Mouse (Mus musculus): ENCODE results near the gene Cst11. TPM values are rescaled to one million over a fixed set of nuclear protein-coding genes. Genes with fewer than 3 reads are reported as not detected.
"Not testable (repeated sequence)": the region's sequence is repeated elsewhere in the genome, so short reads cannot be mapped to it uniquely, and the experiment has no call there.

The Cst11 gene
- total RNA-seq (2021) = not detected
- long read RNA-seq, experiment 1 = 0 reads
- long read RNA-seq, experiment 2 = 0 reads

DNA sequence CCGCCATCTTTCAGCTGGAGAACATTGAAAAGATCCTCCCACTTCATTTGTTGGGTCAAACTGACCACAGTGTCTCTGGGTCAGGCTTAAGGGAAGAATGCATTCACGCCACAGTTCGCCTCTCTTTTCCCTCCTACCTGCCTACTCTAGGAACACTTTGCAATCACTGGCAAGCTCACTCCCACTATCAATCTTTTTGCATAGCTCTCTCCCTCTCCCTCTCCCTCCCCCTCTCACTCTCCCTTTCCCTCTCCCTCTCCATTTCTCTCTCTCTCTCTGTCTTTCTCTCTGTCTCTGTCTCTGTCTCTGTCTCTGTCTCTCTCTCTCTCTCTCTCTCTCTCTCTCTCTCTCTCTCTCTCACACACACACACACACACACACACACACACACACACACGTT lies at the start of gene Cst11:
Gene Cst11, minus strand, starts transcription at position 101 of the 400 bp plus-strand sequence.
- not testable (repeated sequence) for DNase-seq (ENCODE audit: low spot score in 2 of 2)

- DNase-seq (ENCODE audit: low spot score in 2 of 2) = no peak
Measured at GRCm38 (mm10) chr2:148819909-148820308, 48.6 kb upstream of the Cst11 start, which contains the start of gene Cst13. Gene Cst13 (plus strand): TSS chr2:148820081.

DNA sequence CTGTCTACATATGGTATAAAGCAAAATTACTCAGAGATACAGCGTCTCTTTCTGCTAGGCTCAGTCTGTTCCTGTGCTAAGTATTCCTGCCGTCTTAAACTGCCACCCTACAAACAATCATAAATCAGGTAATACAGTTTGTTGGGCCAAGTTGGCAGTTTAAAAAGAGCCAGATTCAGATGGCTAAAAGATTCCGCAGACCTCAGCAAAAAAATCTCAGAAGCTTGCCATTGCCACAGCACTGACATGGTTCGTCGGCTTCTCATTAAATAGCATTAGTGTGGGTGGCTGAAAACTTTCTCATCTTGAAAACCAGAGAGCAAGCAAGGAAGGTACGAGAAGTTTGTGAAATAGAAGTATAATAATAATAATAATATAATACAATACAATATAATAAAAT lies 35.4 kb upstream of the Cst11 start:
- no peak for DNase-seq (ENCODE audit: low spot score in 2 of 2)

GRCm38 (mm10) chr2:148801491-148801921 lies 30.2 kb upstream of the Cst11 start:
- DNase-seq (ENCODE audit: low spot score in 2 of 2) = no peak

- DNase-seq (ENCODE audit: low spot score in 2 of 2) = no peak
Measured at GRCm38 (mm10) chr2:148798485-148798884, 27.2 kb upstream of the Cst11 start, which contains the start of gene Cst8. Gene Cst8 (plus strand): TSS chr2:148798785.

GRCm38 (mm10) chr2:148789142-148789541 lies 17.8 kb upstream of the Cst11 start, which contains the start of gene Cst12:
Gene Cst12 (plus strand): TSS chr2:148789361.
- no peak for DNase-seq (ENCODE audit: low spot score in 2 of 2)

- DNase-seq (ENCODE audit: low spot score in 2 of 2) = no peak
Measured at GRCm38 (mm10) chr2:148781709-148782108, 10.4 kb upstream of the Cst11 start, which contains the start of gene 8030411F24Rik. Gene 8030411F24Rik (plus strand): TSS chr2:148782009.

GRCm38 (mm10) chr2:148763648-148764388 lies 7.5 kb downstream of the Cst11 start:
- DNase-seq (ENCODE audit: low spot score in 2 of 2) = no peak

DNA sequence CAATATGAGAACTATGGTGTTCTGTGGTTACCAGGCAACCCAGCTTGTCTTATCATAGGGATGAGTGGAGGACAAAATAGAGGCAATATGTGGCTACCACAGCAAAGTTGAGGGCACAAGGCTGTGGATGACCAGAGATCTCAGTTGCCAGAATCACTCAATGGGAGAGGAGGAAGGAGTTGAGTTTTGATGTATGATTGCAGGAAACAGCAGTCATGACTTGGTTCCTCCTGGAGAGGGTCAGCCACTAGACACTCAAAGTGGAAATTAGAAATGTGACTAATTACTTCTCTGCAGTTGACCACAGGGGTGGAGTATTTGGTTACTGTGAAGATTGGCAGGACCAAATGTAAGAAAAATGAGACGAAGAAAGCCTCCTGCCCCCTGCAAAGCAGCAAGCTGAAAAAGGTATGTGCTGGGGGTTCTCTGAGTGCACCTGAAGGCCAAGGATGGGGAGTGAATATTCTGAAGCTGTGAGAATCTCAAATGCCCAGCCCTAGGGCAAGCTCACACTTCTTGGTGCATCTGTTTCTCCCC lies 16.9 kb downstream of the Cst11 start:
- no peak for DNase-seq (ENCODE audit: low spot score in 2 of 2)

DNA sequence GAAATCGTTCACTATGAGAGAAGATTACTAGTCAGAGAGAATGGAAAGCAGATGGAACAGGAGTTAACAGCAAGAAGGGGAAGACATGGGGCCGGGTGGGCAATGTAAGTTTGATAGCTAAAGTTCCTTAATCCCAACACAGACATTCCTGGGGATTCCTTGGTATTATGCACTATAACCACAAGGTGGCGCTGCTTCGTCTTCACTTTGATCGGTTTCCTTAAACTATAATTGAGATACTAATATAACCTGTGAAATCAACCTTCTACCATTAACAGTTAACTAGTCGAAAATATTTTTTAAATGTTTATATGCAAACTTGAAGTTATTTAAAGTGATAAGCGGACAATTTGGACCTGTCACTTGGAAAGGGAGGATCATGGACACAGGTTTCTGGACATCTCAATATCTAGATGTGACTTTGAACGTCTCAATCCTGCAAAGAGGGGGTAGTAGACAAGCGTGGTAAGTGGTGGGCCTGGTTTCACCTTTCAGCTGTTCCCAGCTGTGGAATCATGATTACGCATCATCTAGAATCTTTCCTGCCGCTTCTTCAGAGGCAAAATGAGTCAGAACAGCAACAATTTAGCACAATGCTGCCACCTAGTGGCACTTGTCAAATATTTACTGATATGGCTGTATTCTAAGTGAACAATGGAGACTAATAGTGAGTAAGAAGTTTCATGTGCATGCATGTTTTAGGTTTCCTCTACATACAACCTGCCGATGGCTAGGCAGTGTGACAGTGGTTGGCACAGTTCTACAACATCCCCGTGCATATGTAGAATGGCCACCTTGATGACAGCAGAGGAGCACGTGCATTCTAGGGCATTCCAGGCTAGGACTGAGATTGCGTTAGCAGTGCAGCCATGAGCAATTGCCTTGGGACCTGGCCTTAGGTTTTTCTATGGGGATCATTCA lies 19.1 kb downstream of the Cst11 start:
- DNase-seq (ENCODE audit: low spot score in 2 of 2) = peak in 1 of 2 experiments; percentile 42

DNA sequence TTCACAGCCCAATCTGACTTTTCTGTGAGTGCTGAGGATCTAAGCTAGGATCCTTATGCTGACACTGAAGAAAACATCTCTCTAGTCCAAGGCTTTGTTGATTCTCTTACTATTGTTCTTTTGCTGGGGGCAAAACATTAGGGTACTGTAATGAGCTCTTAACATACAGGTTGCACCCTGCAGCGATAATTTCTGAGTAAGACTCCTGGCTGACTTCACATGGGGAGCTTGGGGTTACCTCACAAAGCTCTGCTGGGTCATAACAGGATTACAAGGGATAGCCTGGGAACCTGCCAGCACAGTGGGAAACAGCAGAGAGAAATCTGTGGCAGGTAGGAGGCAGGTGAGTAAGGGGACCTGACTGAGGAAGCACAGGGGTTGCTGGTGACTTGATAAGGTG lies 21.2 kb downstream of the Cst11 start, which contains the start of gene Cstl1:
Gene Cstl1, plus strand, starts transcription at position 301 of the 400 bp plus-strand sequence.
- DNase-seq (ENCODE audit: low spot score in 2 of 2) = no peak

DNA sequence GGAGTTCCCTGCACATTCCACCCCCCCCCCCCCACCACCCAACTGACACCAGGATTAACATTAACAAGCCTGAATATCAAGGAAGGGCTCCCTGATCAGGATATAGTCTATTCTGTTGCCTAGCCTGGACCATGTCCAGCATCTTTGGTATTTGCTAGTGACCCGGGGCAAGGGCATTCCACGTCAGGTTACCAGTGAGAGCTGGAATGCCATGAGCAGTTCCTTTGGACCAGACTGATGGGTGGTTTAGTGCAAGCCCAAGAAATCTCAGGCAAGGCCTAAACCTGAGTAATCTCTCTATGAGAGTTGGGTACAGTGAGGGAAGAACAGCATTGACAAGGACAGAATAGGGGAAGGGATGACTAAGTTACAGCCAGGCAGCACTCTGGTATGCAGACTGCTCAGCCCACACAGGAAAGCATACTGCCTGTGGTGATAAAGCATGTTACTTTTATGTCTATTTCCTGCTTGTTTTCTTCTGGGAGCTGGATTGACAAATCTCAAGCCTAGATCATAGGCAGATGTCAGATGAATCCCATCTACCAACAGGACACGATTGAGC lies 27.4 kb downstream of the Cst11 start:
- no peak for DNase-seq (ENCODE audit: low spot score in 2 of 2)

DNA sequence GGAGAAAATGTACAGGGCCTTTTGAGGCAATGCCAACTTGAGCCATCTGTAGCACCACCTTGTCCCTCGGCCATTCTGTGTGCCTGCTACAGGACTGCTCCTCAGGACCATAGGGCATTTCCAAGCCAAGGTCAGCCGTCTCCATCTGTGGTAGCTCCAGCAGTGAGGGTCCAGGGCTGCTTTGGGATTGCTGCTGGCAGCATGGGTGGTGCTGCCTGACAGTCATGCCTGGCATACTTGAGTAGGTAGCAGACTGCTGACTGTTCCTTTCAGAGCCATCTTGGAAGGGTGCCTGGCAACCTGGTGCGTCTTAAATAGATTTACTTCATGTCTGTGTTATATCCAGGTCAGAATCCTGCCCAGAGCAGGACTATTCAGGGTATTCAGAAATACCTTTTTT lies 28.3 kb downstream of the Cst11 start:
- no peak for DNase-seq (ENCODE audit: low spot score in 2 of 2)

DNA sequence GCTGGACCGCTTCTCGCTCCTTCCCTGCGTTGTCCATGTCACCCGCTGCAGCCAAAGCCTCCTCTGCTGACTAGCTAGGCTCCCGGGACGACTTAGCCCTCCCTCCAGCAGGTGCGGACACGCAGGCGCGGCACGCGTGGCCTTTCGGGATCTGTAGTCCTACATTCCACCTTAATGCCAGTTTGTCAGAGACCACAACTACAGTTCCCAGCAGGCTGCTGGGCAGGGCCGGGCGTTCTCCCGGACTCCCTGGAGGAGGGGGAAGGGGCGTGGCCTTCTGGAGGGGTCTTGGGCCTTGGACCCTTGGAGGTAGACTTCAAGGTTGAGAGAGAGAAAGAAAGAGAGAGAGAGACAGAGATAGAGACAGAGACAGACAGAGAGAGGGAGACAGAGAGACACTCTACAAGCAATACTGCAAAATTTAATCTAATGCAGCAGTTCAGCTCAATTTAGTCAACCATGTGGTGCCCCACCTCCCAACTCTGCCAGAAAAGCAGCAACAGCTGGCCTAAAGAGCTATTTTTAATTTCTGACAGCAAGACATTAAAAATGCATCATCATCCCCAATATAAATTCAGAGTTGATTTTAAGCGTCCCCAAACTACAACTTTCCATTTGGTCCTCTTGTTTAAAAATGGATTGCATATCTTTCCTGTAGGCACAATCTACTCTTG lies 38.8 kb downstream of the Cst11 start, which contains the start of gene Napb:
Gene Napb, minus strand, starts transcription at position 141 of the 674 bp plus-strand sequence.
- peak; percentile 77 to 89 for DNase-seq (ENCODE audit: low spot score in 2 of 2)

- DNase-seq (ENCODE audit: low spot score in 2 of 2) = no peak
Measured at GRCm38 (mm10) chr2:148731614-148732326, 39.5 kb downstream of the Cst11 start.

DNA sequence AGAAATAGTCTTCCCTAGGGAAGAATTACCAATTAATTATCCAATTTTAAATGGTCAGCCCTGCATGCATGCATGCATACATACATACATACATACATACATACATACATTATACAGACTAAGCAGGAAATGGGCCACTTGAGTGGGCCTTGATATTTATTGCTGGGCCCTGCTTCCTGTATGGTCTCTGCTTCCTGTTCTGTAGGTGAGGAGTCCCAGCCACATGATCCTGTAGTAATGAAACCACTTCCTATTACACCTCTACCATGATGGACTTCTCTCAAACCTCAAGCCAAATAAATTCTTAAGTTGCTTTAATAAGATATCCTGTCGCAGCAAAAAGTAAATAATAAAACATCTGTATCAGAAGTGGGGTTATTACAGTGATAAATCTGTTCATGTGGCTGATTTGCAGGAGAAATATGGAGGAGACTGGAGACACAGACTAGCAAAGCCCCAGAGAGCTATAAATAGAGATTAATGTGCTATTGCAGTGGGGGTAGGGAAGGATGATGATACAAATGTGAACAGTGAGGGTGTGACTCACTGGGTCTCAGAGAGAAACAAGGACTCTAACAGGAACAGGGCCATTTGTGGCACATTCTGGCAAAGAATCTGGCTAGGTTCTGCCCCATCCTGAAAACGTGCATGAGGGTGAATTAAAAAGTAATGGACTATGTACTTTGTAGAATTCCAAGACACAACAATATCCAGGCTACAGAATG lies 51.9 kb downstream of the Cst11 start:
- DNase-seq (ENCODE audit: low spot score in 2 of 2) = no peak

All from adrenal gland, postnatal 4 days (tissue).